Mouse (Mus musculus) embryonic facial prominence, embryonic 13.5 days (tissue): ENCODE measurements around the gene Ranbp9. TPM values are rescaled to one million over a fixed set of nuclear protein-coding genes. Genes with fewer than 3 reads are reported as not detected.
"Not testable (repeated sequence)": the region's sequence is repeated elsewhere in the genome, so short reads cannot be mapped to it uniquely, and the experiment has no call there.

Experiments used
- ATAC-seq: fragments of 200-750 bp; cut with Nextera tagmentation; 2 replicates; pipeline ENCODE4 v1.8.0; 2017; ENCODE audit warnings: low read depth; ENCODE audit not compliant: insufficient number of reproducible peaks, insufficient read depth, low FRiP score, low TSS enrichment
- H3K27ac ChIP-seq: fragments of 300-500 bp; sonication (generic); 2 replicates; pipeline ENCODE4 v1.5.1; 2015; ENCODE audit warnings: moderate library complexity, mild to moderate bottlenecking, inconsistent platforms
- H3K27me3 ChIP-seq: fragments of 300-500 bp; sonication (generic); 2 replicates; pipeline ENCODE4 v1.6.1; 2015; ENCODE audit warnings: mild to moderate bottlenecking, inconsistent platforms
- H3K36me3 ChIP-seq: fragments of 300-500 bp; sonication (generic); 2 replicates; pipeline ENCODE4 v1.6.1; 2015; ENCODE audit warnings: mild to moderate bottlenecking, inconsistent platforms
- H3K4me1 ChIP-seq: fragments of 300-500 bp; sonication (generic); 2 replicates; pipeline ENCODE4 v1.6.1; 2015; ENCODE audit warnings: inconsistent platforms
- H3K4me2 ChIP-seq: fragments of 300-500 bp; sonication (generic); 2 replicates; pipeline ENCODE4 v1.6.1; 2015; ENCODE audit warnings: moderate library complexity, mild to moderate bottlenecking, inconsistent platforms
- H3K4me3 ChIP-seq: fragments of 300-500 bp; sonication (generic); 2 replicates; pipeline ENCODE4 v1.5.1; 2015; ENCODE audit warnings: mild to moderate bottlenecking, inconsistent platforms
- H3K9ac ChIP-seq: fragments of 300-500 bp; sonication (generic); 2 replicates; pipeline ENCODE4 v1.6.1; 2015; ENCODE audit warnings: mild to moderate bottlenecking, inconsistent platforms
- H3K9me3 ChIP-seq: fragments of 300-500 bp; sonication (generic); 2 replicates; pipeline ENCODE4 v1.6.1; 2016; ENCODE audit warnings: inconsistent platforms
- WGBS: fragments of 180-500 bp; shearing (Covaris S2); methylation state at CpG from one replicate; pipeline ENCODE4 v1.1.7; 2015; ENCODE audit warnings: mixed read lengths; 5-methylcytosine and 5-hydroxymethylcytosine counted together
- polyA plus RNA-seq: library from polyadenylated mRNA; unstranded; fragments of >200 nt; fragmentation: Nextera tagmentation; extraction: Ambion mirVana; gene quantifications from 2 replicates; pipeline ENCODE4 v1.2.1, GENCODE M21; 2015

The Ranbp9 gene
- polyA plus RNA-seq, 1 experiment from 2014 or later, result 11.1 TPM

DNA sequence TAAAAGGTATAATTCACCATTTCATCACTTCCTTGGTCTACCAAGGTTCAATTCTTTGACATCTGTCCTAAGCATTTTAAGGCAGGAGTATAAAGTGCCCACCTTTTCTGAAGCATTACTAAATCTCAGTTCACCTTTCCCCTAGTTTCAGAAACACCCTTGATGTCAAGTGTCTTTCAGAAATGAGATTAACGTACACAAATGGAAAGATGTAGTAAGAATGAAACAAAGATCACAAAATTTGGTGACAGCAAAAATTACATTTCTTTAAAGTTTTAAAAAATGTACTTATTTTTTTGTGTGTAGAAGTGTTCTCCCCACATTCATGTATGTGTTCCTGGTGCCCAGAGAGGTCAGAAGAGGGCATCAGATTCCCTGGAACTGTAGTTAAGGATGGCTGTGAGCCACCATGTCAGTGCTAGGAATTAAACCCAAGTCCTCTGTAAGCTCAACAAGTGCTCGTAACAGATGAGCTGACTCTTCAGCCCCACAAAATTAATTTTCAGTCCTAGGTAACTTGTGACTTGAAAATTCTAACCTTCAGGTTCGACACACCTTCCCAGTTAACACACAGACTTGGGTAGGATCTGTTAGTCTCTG is 3.9 kb downstream of the Ranbp9 start:
- H3K27me3 ChIP-seq, result no peaks in the 10 kb centered on the region
- H3K4me3 ChIP-seq, result no peak overlapping the region
- H3K4me2 ChIP-seq, result no peak overlapping the region
- no peaks in the 10 kb centered on the region for H3K9me3 ChIP-seq
- WGBS, result 87% methylated on average over 3 of the region's 3 CpGs
- no peaks in the 10 kb centered on the region for H3K36me3 ChIP-seq
- no peak overlapping the region for H3K9ac ChIP-seq
- H3K27ac ChIP-seq, result no peak overlapping the region
- ATAC-seq, result no peak
- peaks cover 30% of the 10 kb centered on the region for H3K4me1 ChIP-seq

DNA sequence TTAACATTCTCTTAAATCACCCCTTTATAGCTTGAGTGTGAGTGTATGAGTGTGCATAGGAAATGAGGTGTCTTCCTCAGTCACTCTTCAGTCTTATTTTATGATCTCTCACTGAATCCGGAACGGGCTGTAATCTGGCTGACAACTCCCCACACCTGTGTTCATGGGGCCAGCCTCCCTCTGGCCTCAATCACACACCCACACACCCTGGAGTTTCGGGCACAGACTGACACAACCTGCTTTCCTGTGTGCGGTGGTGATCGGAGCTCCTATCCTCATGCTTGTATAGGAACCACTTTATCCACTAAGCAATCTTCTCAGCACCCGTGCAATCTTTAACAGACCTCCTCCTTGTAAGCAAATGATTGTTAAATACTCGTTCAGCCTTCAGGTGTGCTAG is 4.9 kb downstream of the Ranbp9 start:
- H3K4me2 ChIP-seq, result no peak overlapping the region
- no peaks in the 10 kb centered on the region for H3K27me3 ChIP-seq
- H3K27ac ChIP-seq, result no peak overlapping the region
- no peak for ATAC-seq
- H3K4me3 ChIP-seq, result no peak overlapping the region
- no peak overlapping the region for H3K9ac ChIP-seq
- no peaks in the 10 kb centered on the region for H3K36me3 ChIP-seq
- WGBS, result 88% methylated on average over 7 of the region's 7 CpGs
- peaks cover 26% of the 10 kb centered on the region for H3K4me1 ChIP-seq
- no peaks in the 10 kb centered on the region for H3K9me3 ChIP-seq

DNA sequence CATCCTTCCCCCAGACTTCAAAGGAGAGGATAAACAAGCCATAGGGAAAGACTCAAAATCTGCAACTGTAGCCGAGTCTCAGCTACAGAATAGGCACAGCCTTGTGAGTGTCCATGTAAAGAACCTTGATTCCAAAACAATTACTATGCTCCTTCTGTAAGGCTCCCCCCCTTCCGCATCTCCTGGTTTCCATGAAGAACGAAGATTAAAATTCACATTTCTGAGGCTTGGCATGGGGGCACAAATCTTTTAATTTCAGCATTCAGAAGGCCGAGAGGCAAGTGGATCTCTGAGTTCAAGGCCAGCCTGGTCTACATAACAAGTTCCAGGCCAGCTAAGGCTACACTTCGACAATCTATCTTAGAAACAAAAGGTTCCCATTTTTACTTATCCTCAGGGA is 6.4 kb downstream of the Ranbp9 start:
- H3K4me2 ChIP-seq, result no peak overlapping the region
- no peak overlapping the region for H3K27ac ChIP-seq
- peaks cover 26% of the 10 kb centered on the region for H3K4me1 ChIP-seq
- no peaks in the 10 kb centered on the region for H3K27me3 ChIP-seq
- H3K9me3 ChIP-seq, result no peaks in the 10 kb centered on the region
- H3K36me3 ChIP-seq, result 0 out of 2 replicates have a peak, but pooled peaks cover 4% of the 10 kb centered on the region
- no peak overlapping the region for H3K4me3 ChIP-seq
- ATAC-seq, result no peak
- H3K9ac ChIP-seq, result no peak overlapping the region
- WGBS, result 79% methylated on average over 5 of the region's 5 CpGs

- not testable (repeated sequence) for H3K4me3 ChIP-seq, H3K27me3 ChIP-seq, H3K27ac ChIP-seq, H3K4me2 ChIP-seq, ATAC-seq, H3K9ac ChIP-seq, H3K9me3 ChIP-seq, H3K36me3 ChIP-seq
- 93% methylated on average over 1 of the region's 1 CpGs for WGBS
- H3K4me1 ChIP-seq, result peaks cover 17% of the 10 kb centered on the region
Measured at GRCm38 (mm10) chr13:43471861-43472260, 9.2 kb downstream of the Ranbp9 start.

- 94% methylated on average over 1 of the region's 1 CpGs for WGBS
- Histone ChIP-seq H3K36me3 (peaks cover 6% of the 10 kb centered on the region; the same call in 1 of the 2 replicates), H3K4me2 (no peak overlapping the region), H3K27me3 (no peaks in the 10 kb centered on the region), H3K4me1 (peaks cover 14% of the 10 kb centered on the region), H3K9me3 (no peaks in the 10 kb centered on the region), H3K4me3 (no peak overlapping the region), H3K9ac (no peak overlapping the region), H3K27ac (no peak overlapping the region)
- ATAC-seq, result no peak
Measured at GRCm38 (mm10) chr13:43469607-43470006, 11.5 kb downstream of the Ranbp9 start.

- WGBS, result 97% methylated on average over 2 of the region's 2 CpGs
- H3K9ac ChIP-seq, result no peak overlapping the region
- H3K4me2 ChIP-seq, result no peak overlapping the region
- no peak for ATAC-seq
- H3K27ac ChIP-seq, result no peak overlapping the region
- H3K4me1 ChIP-seq, result 0 out of 2 replicates have a peak, but pooled peaks cover under 1% of the 10 kb centered on the region
- H3K36me3 ChIP-seq, result peaks cover 5% of the 10 kb centered on the region
- H3K4me3 ChIP-seq, result no peak overlapping the region
- H3K27me3 ChIP-seq, result no peaks in the 10 kb centered on the region
- no peaks in the 10 kb centered on the region for H3K9me3 ChIP-seq
Measured at GRCm38 (mm10) chr13:43464605-43465004, 16.5 kb downstream of the Ranbp9 start.

DNA sequence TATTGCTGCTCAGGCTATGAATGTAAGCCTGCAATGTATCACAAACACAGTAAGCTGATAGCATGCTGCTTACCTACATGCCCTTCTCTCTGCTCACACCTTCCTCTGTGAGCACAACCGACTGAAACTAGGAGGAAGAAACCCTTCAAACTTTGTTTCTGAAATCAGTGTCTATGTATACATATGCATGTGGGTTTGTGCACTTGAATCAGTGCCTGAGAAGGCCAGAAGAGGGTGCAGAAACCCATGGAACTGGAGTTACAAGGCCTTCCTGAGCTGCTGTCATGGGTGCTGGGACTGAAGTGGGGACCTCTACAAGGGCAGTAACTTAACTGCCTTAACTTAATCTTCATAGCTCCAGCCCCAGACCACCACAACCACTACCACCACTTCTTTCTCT is 23.9 kb downstream of the Ranbp9 start:
- Histone ChIP-seq H3K27ac (no peak overlapping the region), H3K27me3 (no peaks in the 10 kb centered on the region), H3K36me3 (peaks cover 4% of the 10 kb centered on the region; the same call in 1 of the 2 replicates), H3K9ac (no peak overlapping the region), H3K4me3 (no peak overlapping the region), H3K4me2 (no peak overlapping the region), H3K9me3 (no peaks in the 10 kb centered on the region), H3K4me1 (0 out of 2 replicates have a peak, but pooled peaks cover 6% of the 10 kb centered on the region)
- ATAC-seq, result no peak
- WGBS, result 81% methylated on average over 1 of the region's 1 CpGs

DNA sequence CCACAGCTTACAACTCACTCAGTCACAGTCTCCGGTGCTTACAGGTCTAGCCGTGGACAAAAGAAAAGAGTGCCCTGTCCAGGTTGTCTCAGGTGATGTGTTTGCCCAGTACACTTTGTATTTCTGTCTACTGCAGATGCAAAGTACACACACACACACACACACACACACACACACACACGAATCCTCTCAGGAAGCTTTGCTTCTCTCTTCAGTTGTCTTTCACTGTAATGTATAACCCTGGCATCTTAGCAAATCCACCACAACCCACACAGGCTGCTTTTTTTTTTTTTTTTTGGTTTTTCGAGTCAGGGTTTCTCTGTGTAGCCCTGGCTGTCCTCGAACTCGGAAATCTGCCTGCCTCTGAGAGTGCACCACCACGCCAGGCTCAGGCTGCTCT is 26.7 kb downstream of the Ranbp9 start:
- no peak overlapping the region for H3K27ac ChIP-seq
- no peak overlapping the region for H3K4me2 ChIP-seq
- H3K27me3 ChIP-seq, result no peaks in the 10 kb centered on the region
- no peaks in the 10 kb centered on the region for H3K9me3 ChIP-seq
- H3K36me3 ChIP-seq, result no peaks in the 10 kb centered on the region
- no peak for ATAC-seq
- no peak overlapping the region for H3K4me3 ChIP-seq
- 0 out of 2 replicates have a peak, but pooled peaks cover 4% of the 10 kb centered on the region for H3K4me1 ChIP-seq
- no peak overlapping the region for H3K9ac ChIP-seq
- WGBS, result 84% methylated on average over 7 of the region's 7 CpGs

GRCm38 (mm10) chr13:43452843-43453605 is 28.1 kb downstream of the Ranbp9 start:
- WGBS, result 64% methylated on average over 7 of the region's 7 CpGs
- Histone ChIP-seq H3K36me3 (no peaks in the 10 kb centered on the region), H3K4me1 (0 out of 2 replicates have a peak, but pooled peaks cover 3% of the 10 kb centered on the region), H3K4me2 (no peak overlapping the region), H3K4me3 (no peak overlapping the region), H3K9ac (no peak overlapping the region), H3K9me3 (no peaks in the 10 kb centered on the region), H3K27ac (no peak overlapping the region), H3K27me3 (no peaks in the 10 kb centered on the region)
- ATAC-seq, result no peak

DNA sequence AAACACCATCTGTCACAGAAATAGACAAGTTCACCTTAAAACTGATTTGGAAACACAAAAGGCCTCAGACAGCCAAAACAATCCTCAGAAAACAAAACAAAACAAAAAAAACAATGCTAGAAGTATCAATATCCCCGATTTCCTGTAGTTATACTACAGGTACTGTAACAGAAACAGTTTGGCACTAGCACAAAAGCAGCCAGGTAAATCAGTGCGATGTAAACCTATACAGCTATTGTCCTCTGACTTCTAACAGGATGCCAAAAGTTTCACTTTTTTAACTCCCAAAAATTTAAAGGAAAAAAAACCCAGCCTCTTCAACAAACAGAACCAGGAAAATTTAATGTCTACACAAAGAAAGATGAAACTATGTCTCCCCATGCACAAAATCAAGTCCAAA is 28.9 kb downstream of the Ranbp9 start:
- 82% methylated on average over 2 of the region's 2 CpGs for WGBS
- Histone ChIP-seq H3K9me3 (no peaks in the 10 kb centered on the region), H3K9ac (no peak overlapping the region), H3K36me3 (no peaks in the 10 kb centered on the region), H3K4me1 (peaks cover 3% of the 10 kb centered on the region; the same call in 1 of the 2 replicates), H3K27me3 (no peaks in the 10 kb centered on the region), H3K4me3 (no peak overlapping the region), H3K27ac (no peak overlapping the region), H3K4me2 (no peak overlapping the region)
- no peak for ATAC-seq

- Histone ChIP-seq H3K9ac (no peak overlapping the region), H3K9me3 (no peaks in the 10 kb centered on the region), H3K36me3 (no peaks in the 10 kb centered on the region), H3K4me1 (peaks cover 3% of the 10 kb centered on the region; the same call in 1 of the 2 replicates), H3K27ac (no peak overlapping the region), H3K4me2 (no peak overlapping the region), H3K27me3 (no peaks in the 10 kb centered on the region), H3K4me3 (no peak overlapping the region)
- WGBS, result 87% methylated on average over 3 of the region's 3 CpGs
- ATAC-seq, result no peak
Measured at GRCm38 (mm10) chr13:43450686-43451085, 30.4 kb downstream of the Ranbp9 start.

- WGBS, result 73% methylated on average over 3 of the region's 3 CpGs
- Histone ChIP-seq H3K9ac (no peak overlapping the region), H3K27ac (no peak overlapping the region), H3K4me2 (no peak overlapping the region), H3K9me3 (no peaks in the 10 kb centered on the region), H3K4me1 (no peaks in the 10 kb centered on the region; the same call in 1 of the 2 replicates), H3K27me3 (no peaks in the 10 kb centered on the region), H3K36me3 (no peaks in the 10 kb centered on the region), H3K4me3 (no peak overlapping the region)
- no peak for ATAC-seq
Measured at GRCm38 (mm10) chr13:43447721-43448120, 33.4 kb downstream of the Ranbp9 start.
